Mouse (Mus musculus) ES-E14 (cell line): ENCODE results near the gene Med13l. TPM values are rescaled to one million over a fixed set of nuclear protein-coding genes. Genes with fewer than 3 reads are reported as not detected.

Source experiments
- DNase-seq: peaks from one replicate; pipeline ENCODE4 v3.0.0-alpha.2; 2013; ENCODE audit warnings: low read depth, low spot score
- H3K27ac ChIP-seq: 2 replicates; pipeline ENCODE4 v1.5.1; 2012; ENCODE audit warnings: low read depth, mild to moderate bottlenecking, low read length, moderate library complexity, mixed read lengths; ENCODE audit not compliant: poor library complexity, insufficient read depth, severe bottlenecking
- H3K36me3 ChIP-seq: 2 replicates; pipeline ENCODE4 v1.6.1; 2012; ENCODE audit warnings: mild to moderate bottlenecking, low read length, moderate library complexity, mixed read lengths; ENCODE audit not compliant: control insufficient read depth, poor library complexity, insufficient read depth, severe bottlenecking
- H3K4me1 ChIP-seq, 2 experiments: fragments of 150-350 bp in 1 of 2; sonication (generic) in 1 of 2; 2 replicates each; pipeline ENCODE4 v1.6.1; 2012; ENCODE audit warnings: low read length in 2 of 2, mild to moderate bottlenecking in 1 of 2, mixed read lengths in 1 of 2; ENCODE audit not compliant: control insufficient read depth in 2 of 2, insufficient read depth in 2 of 2, poor library complexity in 1 of 2
- H3K4me3 ChIP-seq, 2 experiments: fragments of 150-350 bp in 1 of 2; sonication (generic) in 1 of 2; 2 replicates each; pipeline ENCODE4 v1.5.1; 2012; ENCODE audit warnings: low read length in 2 of 2, low read depth in 1 of 2, mild to moderate bottlenecking in 1 of 2, mixed read lengths in 1 of 2; ENCODE audit not compliant: insufficient read depth in 1 of 2, poor library complexity in 1 of 2, severe bottlenecking in 1 of 2
- H3K9ac ChIP-seq: 2 replicates; pipeline ENCODE4 v1.6.1; 2012; ENCODE audit warnings: low read depth, mild to moderate bottlenecking, low read length, mixed read lengths; ENCODE audit not compliant: poor library complexity, insufficient read depth, severe bottlenecking
- H3K9me3 ChIP-seq: fragments of 150-350 bp; sonication (generic); 2 replicates; pipeline ENCODE4 v1.6.1; 2012; ENCODE audit warnings: low read depth, mild to moderate bottlenecking, low read length; ENCODE audit not compliant: control insufficient read depth, insufficient read depth
- CHD2 ChIP-seq: IDR thresholded peaks from 2 replicates; pipeline ENCODE4 v1.6.1; 2014; ENCODE audit warnings: mild to moderate bottlenecking, low read depth, low read length, inconsistent platforms
- HCFC1 ChIP-seq: IDR thresholded peaks from 2 replicates; pipeline ENCODE4 v1.6.1; 2012; ENCODE audit warnings: low read length, inconsistent platforms, borderline replicate concordance; ENCODE audit not compliant: insufficient read depth
- MAFK ChIP-seq: IDR thresholded peaks from 2 replicates; pipeline ENCODE4 v1.6.1; 2014; ENCODE audit warnings: mild to moderate bottlenecking, low read depth, low read length, inconsistent platforms; ENCODE audit not compliant: insufficient read depth
- ZC3H11A ChIP-seq: IDR thresholded peaks from 2 replicates; pipeline ENCODE4 v1.6.1; 2012; ENCODE audit warnings: low read depth, mild to moderate bottlenecking, inconsistent platforms, low read length, borderline replicate concordance
- ZNF384 ChIP-seq: IDR thresholded peaks from 2 replicates; pipeline ENCODE4 v1.6.1; 2012; ENCODE audit warnings: low read depth, low read length, inconsistent platforms
- in situ Hi-C, 2 experiments: fragments of 600-800 bp; cut with MboI; formaldehyde crosslinking; loops; one replicate each; pipeline ENCODE4 v1.15.1; 2025; ENCODE audit warnings: low sequenced_read_pairs in 2 of 2, inconsistent platforms in 1 of 2; ENCODE audit not compliant: unreplicated experiment in 2 of 2
- total RNA-seq: library from RNA; depleted of rRNA; stranded (reverse); fragments of 300-350 nt; gene quantifications from 2 replicates; pipeline ENCODE4 v1.2.3, GENCODE M21; 2012

Gene Med13l
- total RNA-seq, 1 experiment, result 52.4 TPM

GRCm38 (mm10) chr5:118589186-118589892, 28.9 kb downstream of the Med13l start:
- H3K4me3 ChIP-seq, result no peak overlapping the region
- no peak overlapping the region for H3K9ac ChIP-seq
- H3K4me1 ChIP-seq, result peaks cover 7 to 36% of the 10 kb centered on the region in 2 experiments
- no peaks in the 10 kb centered on the region for H3K9me3 ChIP-seq
- in situ Hi-C loops, result no loop called here
- no peak overlapping the region for H3K27ac ChIP-seq
- no peaks in the 10 kb centered on the region; the same call in 1 of the 2 replicates for H3K36me3 ChIP-seq
- TF ChIP-seq CHD2, result no peak
- no peak for DNase-seq

GRCm38 (mm10) chr5:118590868-118591267, 30.4 kb downstream of the Med13l start:
- in situ Hi-C loops, result no loop called here
- peaks cover 5 to 38% of the 10 kb centered on the region in 2 experiments for H3K4me1 ChIP-seq
- DNase-seq, result no peak
- H3K4me3 ChIP-seq, result no peak overlapping the region
- peaks cover 7% of the 10 kb centered on the region; the same call in 1 of the 2 replicates for H3K36me3 ChIP-seq
- H3K27ac ChIP-seq, result no peak overlapping the region
- TF ChIP-seq HCFC1 (no peak), MAFK (no peak), ZNF384 (no peak), CHD2 (no peak), ZC3H11A (no peak)
- no peaks in the 10 kb centered on the region for H3K9me3 ChIP-seq
- H3K9ac ChIP-seq, result no peak overlapping the region

GRCm38 (mm10) chr5:118591826-118592499, 31.5 kb downstream of the Med13l start:
- H3K36me3 ChIP-seq, result peaks cover 12% of the 10 kb centered on the region; the same call in 1 of the 2 replicates
- peak overlapping the region in 1 of 2 experiments; percentile 8; a peak in 2 of 4 replicates for H3K4me3 ChIP-seq
- peak overlapping the region; percentile 38; the same call in 1 of the 2 replicates for H3K27ac ChIP-seq
- no peak overlapping the region; the same call in 1 of the 2 replicates for H3K9ac ChIP-seq
- no peak for TF ChIP-seq CHD2
- no peak for TF ChIP-seq HCFC1
- TF ChIP-seq ZC3H11A, result no peak
- TF ChIP-seq ZNF384, result no peak
- no peak for TF ChIP-seq MAFK
- H3K4me1 ChIP-seq, result peaks cover 5 to 36% of the 10 kb centered on the region in 2 experiments
- in situ Hi-C loops, result no loop called here
- DNase-seq, result no peak
- H3K9me3 ChIP-seq, result no peaks in the 10 kb centered on the region

GRCm38 (mm10) chr5:118594470-118595236, 34.2 kb downstream of the Med13l start:
- Histone ChIP-seq H3K4me1 (peaks cover 5 to 27% of the 10 kb centered on the region in 2 experiments; a peak in 3 of 4 replicates), H3K27ac (0 out of 2 replicates have a peak overlapping the region, but pooled peaks have one; percentile 25), H3K9ac (no peak overlapping the region), H3K36me3 (peaks cover 12% of the 10 kb centered on the region; the same call in 1 of the 2 replicates), H3K4me3 (no peak overlapping the region), H3K9me3 (no peaks in the 10 kb centered on the region)
- in situ Hi-C loops, result no loop called here
- TF ChIP-seq ZNF384 (peak; percentile 81), CHD2 (no peak), ZC3H11A (peak; percentile 60; the same call in 1 of the 2 replicates), MAFK (no peak), HCFC1 (no peak)
- DNase-seq, result peak; percentile 53
